Mouse (Mus musculus): Measurements from ENCODE around the gene Aff2. TPM values are rescaled to one million over a fixed set of nuclear protein-coding genes. Genes with fewer than 3 reads are reported as not detected.

Aff2 gene
- polyA plus RNA-seq, 2 experiments = 7.1 to 9.0 TPM

DNA sequence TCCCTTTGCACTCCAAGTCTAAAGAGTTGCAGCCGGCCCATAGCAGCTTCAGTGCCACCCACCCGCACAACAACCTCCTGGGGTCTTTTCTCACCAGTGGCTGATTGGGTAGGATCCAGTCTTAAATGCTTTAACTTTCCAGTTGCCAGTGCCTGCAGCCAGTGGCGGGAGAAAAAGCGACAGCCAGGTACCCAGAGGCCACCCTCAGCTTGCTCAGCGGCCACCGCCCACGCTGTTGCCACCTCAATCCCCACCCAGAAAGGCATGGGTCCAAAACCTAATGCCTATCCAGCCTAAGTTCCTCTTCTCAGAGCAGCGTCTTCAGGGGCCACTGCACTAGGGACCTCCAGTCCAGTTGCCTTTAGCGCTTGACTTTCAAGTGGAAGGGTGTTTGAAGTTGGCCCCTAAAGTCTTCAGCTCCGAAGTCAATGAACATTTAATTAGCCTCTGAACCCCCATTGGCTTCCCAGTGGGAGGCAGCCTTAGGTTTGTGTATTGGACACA lies 1.0 kb downstream of the Aff2 start:
- TF ChIP-seq POLR2A (IDR thresholded peaks at IDR 0.05; ENCODE audit: borderline replicate concordance, extremely low read depth, insufficient read depth, insufficient read length) = no peak
- Histone ChIP-seq H3K9me3 (ENCODE audit: control insufficient read depth, low read length) (no peaks in the 10 kb centered on the region), H3K27me3 (ENCODE audit: control insufficient read depth, insufficient read depth, low read length) (no peaks in the 10 kb centered on the region), H3K36me3 (ENCODE audit: control insufficient read depth, insufficient read depth, low read length) (no peaks in the 10 kb centered on the region), H3K9ac (ENCODE audit: low read depth, low read length, severe bottlenecking) (peak overlapping the region; percentile 85), H3K4me1 (ENCODE audit: control insufficient read depth, insufficient read depth, low read length) (no peaks in the 10 kb centered on the region; the same call in 1 of the 2 replicates), H3K4me2 (replicated peaks; ENCODE audit: low read depth, low read length, severe bottlenecking) (peak overlapping the region; percentile 52), H3K4me3 (replicated peaks; ENCODE audit: low read length) (peak overlapping the region; percentile 58), H3K27ac (replicated peaks; ENCODE audit: low read depth, low read length) (peak overlapping the region; percentile 76; the same call in 1 of the 2 replicates)
- WGBS = 19% methylated on average over 10 of the region's 10 CpGs
- ATAC-seq (ENCODE audit: low FRiP score, low read depth) (no peak), DNase-seq (ENCODE audit: low spot score) (no peak)

DNA sequence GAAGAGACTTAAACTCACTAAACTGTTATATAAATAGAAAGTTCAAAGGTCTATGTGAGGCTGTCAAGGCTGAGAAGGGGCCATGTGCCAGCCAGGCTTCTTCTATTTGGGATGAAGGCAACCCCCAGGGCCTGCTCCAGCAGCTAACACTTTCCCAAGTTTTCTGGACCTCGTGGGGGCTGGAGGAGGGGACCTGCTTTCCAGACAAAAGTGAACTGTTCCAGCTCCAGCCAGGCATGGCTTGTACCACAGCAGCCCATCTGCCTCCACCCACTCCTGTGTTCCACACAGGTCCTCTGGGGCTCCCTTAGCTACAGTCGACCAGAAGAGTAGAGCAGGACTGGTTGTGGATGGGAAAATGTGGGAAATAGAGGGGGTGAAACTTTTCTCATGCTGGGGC lies 4.1 kb downstream of the Aff2 start:
- WGBS = 8% methylated on average over 2 of the region's 2 CpGs
- Histone ChIP-seq H3K27ac (replicated peaks; ENCODE audit: low read depth, low read length) (no peak overlapping the region), H3K4me2 (replicated peaks; ENCODE audit: low read depth, low read length, severe bottlenecking) (0 out of 2 replicates have a peak overlapping the region, but pooled peaks have one; percentile 13), H3K9me3 (ENCODE audit: control insufficient read depth, low read length) (no peaks in the 10 kb centered on the region), H3K27me3 (ENCODE audit: control insufficient read depth, insufficient read depth, low read length) (no peaks in the 10 kb centered on the region), H3K4me1 (ENCODE audit: control insufficient read depth, insufficient read depth, low read length) (no peaks in the 10 kb centered on the region; the same call in 1 of the 2 replicates), H3K36me3 (ENCODE audit: control insufficient read depth, insufficient read depth, low read length) (no peaks in the 10 kb centered on the region), H3K9ac (ENCODE audit: low read depth, low read length, severe bottlenecking) (no peak overlapping the region), H3K4me3 (replicated peaks; ENCODE audit: low read length) (no peak overlapping the region)
- no peak for DNase-seq (ENCODE audit: low spot score)
- no peak for TF ChIP-seq POLR2A (IDR thresholded peaks at IDR 0.05; ENCODE audit: borderline replicate concordance, extremely low read depth, insufficient read depth, insufficient read length)
- ATAC-seq (ENCODE audit: low FRiP score, low read depth) = peak; percentile 20; the same call in 1 of the 2 replicates

GRCm38 (mm10) chrX:69373341-69373740 lies 13.2 kb downstream of the Aff2 start:
- Histone ChIP-seq H3K4me2 (replicated peaks; ENCODE audit: low read depth, low read length, severe bottlenecking) (no peak overlapping the region), H3K36me3 (ENCODE audit: control insufficient read depth, insufficient read depth, low read length) (no peaks in the 10 kb centered on the region), H3K4me1 (ENCODE audit: control insufficient read depth, insufficient read depth, low read length) (no peaks in the 10 kb centered on the region), H3K9me3 (ENCODE audit: control insufficient read depth, low read length) (no peaks in the 10 kb centered on the region), H3K27ac (replicated peaks; ENCODE audit: low read depth, low read length) (no peak overlapping the region), H3K27me3 (ENCODE audit: control insufficient read depth, insufficient read depth, low read length) (no peaks in the 10 kb centered on the region), H3K9ac (ENCODE audit: low read depth, low read length, severe bottlenecking) (no peak overlapping the region), H3K4me3 (replicated peaks; ENCODE audit: low read length) (no peak overlapping the region)
- DNase-seq (ENCODE audit: low spot score) = peak; percentile 54
- WGBS = 33% methylated on average over 2 of the region's 2 CpGs
- no peak for TF ChIP-seq POLR2A (IDR thresholded peaks at IDR 0.05; ENCODE audit: borderline replicate concordance, extremely low read depth, insufficient read depth, insufficient read length)
- ATAC-seq (ENCODE audit: low FRiP score, low read depth) = no peak

DNA sequence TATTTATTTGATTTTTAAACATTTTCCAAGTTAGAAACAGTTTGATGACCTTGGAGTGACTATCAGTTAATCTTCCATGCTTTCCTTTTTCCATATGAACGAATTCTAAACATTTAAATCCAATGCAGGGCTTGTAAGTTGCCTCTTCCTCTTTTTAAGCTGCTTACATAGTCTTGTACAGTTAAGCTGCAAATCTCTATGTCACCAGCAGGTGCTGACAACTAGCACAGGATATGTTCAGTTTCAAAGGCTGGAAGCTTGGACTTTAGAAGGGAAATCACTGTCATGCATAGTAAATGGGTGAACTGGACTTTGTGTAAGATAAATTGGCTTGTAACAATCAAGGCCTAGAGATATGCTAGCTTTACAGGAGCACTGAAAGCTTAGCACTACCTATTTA lies 29.6 kb downstream of the Aff2 start:
- no peak for TF ChIP-seq POLR2A (IDR thresholded peaks at IDR 0.05; ENCODE audit: borderline replicate concordance, extremely low read depth, insufficient read depth, insufficient read length)
- Histone ChIP-seq H3K9me3 (ENCODE audit: control insufficient read depth, low read length) (no peaks in the 10 kb centered on the region), H3K27ac (replicated peaks; ENCODE audit: low read depth, low read length) (no peak overlapping the region), H3K36me3 (ENCODE audit: control insufficient read depth, insufficient read depth, low read length) (no peaks in the 10 kb centered on the region), H3K4me3 (replicated peaks; ENCODE audit: low read length) (no peak overlapping the region), H3K4me2 (replicated peaks; ENCODE audit: low read depth, low read length, severe bottlenecking) (no peak overlapping the region), H3K9ac (ENCODE audit: low read depth, low read length, severe bottlenecking) (no peak overlapping the region), H3K27me3 (ENCODE audit: control insufficient read depth, insufficient read depth, low read length) (no peaks in the 10 kb centered on the region), H3K4me1 (ENCODE audit: control insufficient read depth, insufficient read depth, low read length) (no peaks in the 10 kb centered on the region)
- DNase-seq (ENCODE audit: low spot score) (no peak), ATAC-seq (ENCODE audit: low FRiP score, low read depth) (no peak)
- WGBS = 47% methylated on average over 1 of the region's 1 CpGs

DNA sequence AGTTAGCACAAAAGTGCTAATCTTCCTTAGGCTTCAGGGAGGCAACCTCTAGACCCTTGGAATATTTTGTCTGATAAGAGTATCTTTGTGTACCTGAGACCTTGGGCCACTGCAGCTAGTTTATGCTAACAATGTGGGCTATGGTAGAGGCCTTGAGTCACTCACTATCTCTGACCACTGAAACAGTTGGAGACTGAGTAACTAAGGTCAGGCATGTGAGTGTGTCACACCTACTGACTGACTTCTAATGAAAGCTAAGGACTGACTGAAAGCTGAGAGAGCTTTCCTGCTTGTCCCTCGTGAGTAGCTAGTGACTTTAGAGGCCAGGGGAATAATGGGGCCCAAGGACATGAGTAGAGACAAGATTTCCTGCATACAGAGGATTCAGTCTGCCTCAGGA lies 54.9 kb downstream of the Aff2 start:
- Histone ChIP-seq H3K27me3 (ENCODE audit: control insufficient read depth, insufficient read depth, low read length) (no peaks in the 10 kb centered on the region), H3K9ac (ENCODE audit: low read depth, low read length, severe bottlenecking) (no peak overlapping the region), H3K9me3 (ENCODE audit: control insufficient read depth, low read length) (no peaks in the 10 kb centered on the region), H3K4me1 (ENCODE audit: control insufficient read depth, insufficient read depth, low read length) (no peaks in the 10 kb centered on the region), H3K4me3 (replicated peaks; ENCODE audit: low read length) (no peak overlapping the region), H3K4me2 (replicated peaks; ENCODE audit: low read depth, low read length, severe bottlenecking) (no peak overlapping the region), H3K36me3 (ENCODE audit: control insufficient read depth, insufficient read depth, low read length) (no peaks in the 10 kb centered on the region), H3K27ac (replicated peaks; ENCODE audit: low read depth, low read length) (no peak overlapping the region)
- TF ChIP-seq POLR2A (IDR thresholded peaks at IDR 0.05; ENCODE audit: borderline replicate concordance, extremely low read depth, insufficient read depth, insufficient read length) = no peak
- WGBS = 25% methylated on average over 1 of the region's 1 CpGs
- no peak for DNase-seq (ENCODE audit: low spot score)
- ATAC-seq (ENCODE audit: low FRiP score, low read depth) = no peak

- no peak for TF ChIP-seq POLR2A (IDR thresholded peaks at IDR 0.05; ENCODE audit: borderline replicate concordance, extremely low read depth, insufficient read depth, insufficient read length)
- Histone ChIP-seq H3K27me3 (ENCODE audit: control insufficient read depth, insufficient read depth, low read length) (no peaks in the 10 kb centered on the region), H3K27ac (replicated peaks; ENCODE audit: low read depth, low read length) (no peak overlapping the region), H3K36me3 (ENCODE audit: control insufficient read depth, insufficient read depth, low read length) (no peaks in the 10 kb centered on the region), H3K4me2 (replicated peaks; ENCODE audit: low read depth, low read length, severe bottlenecking) (no peak overlapping the region), H3K4me3 (replicated peaks; ENCODE audit: low read length) (no peak overlapping the region), H3K9me3 (ENCODE audit: control insufficient read depth, low read length) (no peaks in the 10 kb centered on the region), H3K4me1 (ENCODE audit: control insufficient read depth, insufficient read depth, low read length) (no peaks in the 10 kb centered on the region), H3K9ac (ENCODE audit: low read depth, low read length, severe bottlenecking) (no peak overlapping the region)
- WGBS = 74% methylated on average over 3 of the region's 3 CpGs
- DNase-seq (ENCODE audit: low spot score) (no peak), ATAC-seq (ENCODE audit: low FRiP score, low read depth) (no peak)
These were observed 78.3 kb downstream of the Aff2 start for GRCm38 (mm10) chrX:69438422-69438821.

All from limb, embryonic 14.5 days (tissue).